Mouse (Mus musculus) megakaryocyte-erythroid progenitor cell, adult 5-6 weeks (primary cell): Measurements from ENCODE around the gene Sh2b2. TPM values are rescaled to one million over a fixed set of nuclear protein-coding genes. Genes with fewer than 3 reads are reported as not detected.

Experiments
- total RNA-seq, 2 experiments: library from RNA; stranded (forward) in 1 of 2; stranded (reverse) in 1 of 2; fragments of 200-1000, 215-1000 nt in 1 of 2; fragments of >200 nt in 1 of 2; fragmentation: Nextera tagmentation in 1 of 2; gene quantifications; 2 replicates each; pipeline ENCODE4 v1.2.3; 2014 to 2017

Gene Sh2b2
- total RNA-seq, 2 experiments from 2014 or later, result 0.09 to 1.7 TPM

Other genes with a start within 250 kb of the Sh2b2 start
- not detected in 2 replicates for gene Upk3b, start 208.1 kb downstream of the Sh2b2 start, total RNA-seq (2014; fragmentation: Nextera tagmentation)
- not detected in 2 replicates for gene Upk3b, start 208.1 kb downstream of the Sh2b2 start, total RNA-seq (2017)
- gene Upk3bl, start 192.1 kb downstream of the Sh2b2 start, total RNA-seq (2014; fragmentation: Nextera tagmentation), result not detected in 2 replicates
- gene Upk3bl, start 192.1 kb downstream of the Sh2b2 start, total RNA-seq (2017), result not detected in 2 replicates
- gene Rasa4, start 162.6 kb downstream of the Sh2b2 start, total RNA-seq (2014; fragmentation: Nextera tagmentation), result 3.9 and 5.2 TPM in 2 replicates
- gene Rasa4, start 162.6 kb downstream of the Sh2b2 start, total RNA-seq (2017), result 1.7 and 2.1 TPM in 2 replicates
- gene Polr2j, start 129.9 kb downstream of the Sh2b2 start, total RNA-seq (2014; fragmentation: Nextera tagmentation), result 227 and 248 TPM in 2 replicates
- 163 and 177 TPM in 2 replicates for gene Polr2j, start 129.9 kb downstream of the Sh2b2 start, total RNA-seq (2017)
- gene Lrwd1, start 110.5 kb downstream of the Sh2b2 start, total RNA-seq (2014; fragmentation: Nextera tagmentation), result 64.7 and 67.4 TPM in 2 replicates
- 47.7 and 49.6 TPM in 2 replicates for gene Lrwd1, start 110.5 kb downstream of the Sh2b2 start, total RNA-seq (2017)
- gene Alkbh4, start 110.4 kb downstream of the Sh2b2 start, total RNA-seq (2014; fragmentation: Nextera tagmentation), result 12.1 and 19.2 TPM in 2 replicates
- 8.1 and 8.5 TPM in 2 replicates for gene Alkbh4, start 110.4 kb downstream of the Sh2b2 start, total RNA-seq (2017)
- gene Orai2, start 75.8 kb downstream of the Sh2b2 start, total RNA-seq (2014; fragmentation: Nextera tagmentation), result 14.5 and 20.3 TPM in 2 replicates
- gene Orai2, start 75.8 kb downstream of the Sh2b2 start, total RNA-seq (2017), result 10.1 and 23.9 TPM in 2 replicates
- 24.2 and 32.6 TPM in 2 replicates for gene Prkrip1, start 47.6 kb downstream of the Sh2b2 start, total RNA-seq (2014; fragmentation: Nextera tagmentation)
- gene Prkrip1, start 47.6 kb downstream of the Sh2b2 start, total RNA-seq (2017), result 67.4 and 131 TPM in 2 replicates